Comparison of ENCODE assay signal across 8 mouse cellular contexts in the genomic region with DNA sequence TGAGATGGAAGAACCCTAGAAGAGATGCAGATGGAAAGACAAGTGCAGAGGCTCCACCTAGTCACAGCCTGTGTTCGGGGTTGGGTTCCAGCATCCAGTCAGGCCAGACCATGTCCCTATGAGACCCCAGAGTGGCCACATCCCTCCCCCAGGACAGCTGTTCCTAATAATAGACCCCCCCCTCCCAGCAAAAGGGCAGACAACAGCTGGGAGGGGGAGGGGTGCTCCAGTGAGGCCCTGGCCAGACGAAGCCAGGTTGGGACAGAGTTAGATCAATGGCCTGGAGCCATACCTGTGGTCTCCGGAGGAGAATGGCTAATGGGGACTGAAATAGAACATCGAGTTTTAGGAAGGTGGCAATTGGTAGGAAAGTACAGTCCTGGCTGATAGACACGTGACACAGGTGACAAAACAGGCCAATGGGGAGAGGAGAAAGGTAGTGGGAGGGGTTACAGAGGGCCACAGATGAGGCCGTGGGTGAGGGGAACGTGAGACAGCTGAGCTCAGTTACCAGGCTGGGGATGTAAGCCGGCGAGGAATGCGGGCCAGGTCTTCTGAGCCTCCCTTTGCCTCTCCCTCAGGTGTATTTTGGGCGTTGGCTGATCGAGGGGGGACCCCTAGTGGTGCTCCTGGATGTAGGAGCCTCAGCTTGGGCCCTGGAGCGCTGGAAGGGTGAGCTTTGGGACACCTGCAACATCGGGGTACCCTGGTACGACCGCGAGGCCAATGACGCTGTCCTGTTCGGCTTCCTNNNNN. TPM values are rescaled to one million over a fixed set of nuclear protein-coding genes. Genes with fewer than 3 reads are reported as not detected.
A peak's percentile ranks its signal among the peaks of the same experiment; 100 is the strongest.
DNase-seq lines count a peak whose midpoint lies in the region; ATAC-seq and TF ChIP-seq lines count a peak whose summit lies in the region.

TSS of gene Ruvbl2 (minus strand) at position 576 of the 756 bp plus-strand sequence.

- no peak for ATAC-seq in intestine, postnatal 0 days
- ATAC-seq in limb, embryonic 15.5 days (ENCODE audit: insufficient number of reproducible peaks, low FRiP score, low TSS enrichment, low read depth) = no peak
- no peak for ATAC-seq in midbrain, embryonic 15.5 days (replicated peaks)

- no peaks in the 10 kb centered on the region for H3K9me3 ChIP-seq in intestine, postnatal 0 days (ENCODE audit: control insufficient read depth)
- no peaks in the 10 kb centered on the region for H3K9me3 ChIP-seq in limb, embryonic 15.5 days
- H3K9me3 ChIP-seq in midbrain, embryonic 15.5 days = no peaks in the 10 kb centered on the region

- no peak within 1 kb of the TSS for H3K9ac ChIP-seq in intestine, postnatal 0 days (ENCODE audit: low read depth, low read length)
- H3K9ac ChIP-seq in limb, embryonic 15.5 days = peak within 1 kb of the TSS; percentile 20; the same call in 1 of the 2 replicates
- H3K9ac ChIP-seq in midbrain, embryonic 15.5 days = no peak within 1 kb of the TSS

- no peaks in the 10 kb centered on the region for H3K27me3 ChIP-seq in intestine, postnatal 0 days (replicated peaks; ENCODE audit: control insufficient read depth, insufficient read depth, low read length)
- no peaks in the 10 kb centered on the region for H3K27me3 ChIP-seq in limb, embryonic 15.5 days
- H3K27me3 ChIP-seq in midbrain, embryonic 15.5 days (replicated peaks) = no peaks in the 10 kb centered on the region

- TF ChIP-seq CTCF in layer of hippocampus, adult 2 months (conservative IDR thresholded peaks at IDR 0.05) = peak; percentile 43
- TF ChIP-seq CTCF in intestine, postnatal 0 days (IDR thresholded peaks at IDR 0.05; ENCODE audit: low read depth) = peak; percentile 68

- no peak within 1 kb of the TSS for H3K4me3 ChIP-seq in layer of hippocampus, adult 2 months
- H3K4me3 ChIP-seq in brown adipose tissue, adult 24 weeks (ENCODE audit: insufficient read depth, low read depth, low read length) = no peak within 1 kb of the TSS
- H3K4me3 ChIP-seq in intestine, postnatal 0 days (ENCODE audit: low read depth, low read length) = no peak within 1 kb of the TSS
- H3K4me3 ChIP-seq in limb, embryonic 15.5 days = no peak within 1 kb of the TSS
- peak within 1 kb of the TSS; percentile 4; the same call in 1 of the 2 replicates for H3K4me3 ChIP-seq in midbrain, embryonic 15.5 days

- H3K27ac ChIP-seq in layer of hippocampus, adult 2 months = no peak within 1 kb of the TSS
- H3K27ac ChIP-seq in brown adipose tissue, adult 24 weeks (replicated peaks; ENCODE audit: low read depth, low read length) = no peak within 1 kb of the TSS; the same call in 1 of the 2 replicates
- H3K27ac ChIP-seq in intestine, postnatal 0 days (ENCODE audit: low read depth, low read length) = no peak within 1 kb of the TSS
- H3K27ac ChIP-seq in limb, embryonic 15.5 days = no peak within 1 kb of the TSS
- no peak within 1 kb of the TSS for H3K27ac ChIP-seq in midbrain, embryonic 15.5 days

- peaks cover 14% of the 10 kb centered on the region for H3K4me1 ChIP-seq in brown adipose tissue, adult 24 weeks (ENCODE audit: control insufficient read depth, insufficient read depth, insufficient read length, low read length)
- H3K4me1 ChIP-seq in intestine, postnatal 0 days (replicated peaks; ENCODE audit: control insufficient read depth, insufficient read depth, low read length) = peaks cover 4% of the 10 kb centered on the region; the same call in 1 of the 2 replicates
- peaks cover 41% of the 10 kb centered on the region for H3K4me1 ChIP-seq in limb, embryonic 15.5 days
- H3K4me1 ChIP-seq in midbrain, embryonic 15.5 days = peaks cover 38% of the 10 kb centered on the region

- peak within 1 kb of the TSS; percentile 37 for H3K4me2 ChIP-seq in intestine, postnatal 0 days (replicated peaks; ENCODE audit: low read depth)
- peak within 1 kb of the TSS; percentile 20; the same call in 1 of the 2 replicates for H3K4me2 ChIP-seq in limb, embryonic 15.5 days
- H3K4me2 ChIP-seq in midbrain, embryonic 15.5 days = peak within 1 kb of the TSS; percentile 16

- no peak for DNase-seq in layer of hippocampus, adult 2 months (ENCODE audit: low spot score in 2 of 2)
- DNase-seq in layer of hippocampus, adult 9-10 months (ENCODE audit: low spot score) = no peak
- DNase-seq in gonadal fat pad, adult 2 months (ENCODE audit: low read depth) = no peak
- DNase-seq in urinary bladder, postnatal 4 days (ENCODE audit: low spot score in 2 of 2) = no peak

- 30% methylated on average over 19 of the region's 19 CpGs for WGBS in intestine, postnatal 0 days
- 14% methylated on average over 19 of the region's 19 CpGs for WGBS in limb, embryonic 15.5 days
- WGBS in midbrain, embryonic 15.5 days = 30% methylated on average over 19 of the region's 19 CpGs

- H3K36me3 ChIP-seq in intestine, postnatal 0 days (ENCODE audit: control insufficient read depth, insufficient read depth) = peaks cover 25% of the 10 kb centered on the region
- peaks cover 25% of the 10 kb centered on the region for H3K36me3 ChIP-seq in limb, embryonic 15.5 days
- 0 out of 2 replicates have a peak, but pooled peaks cover 4% of the 10 kb centered on the region for H3K36me3 ChIP-seq in midbrain, embryonic 15.5 days (replicated peaks)

RNA-seq across cellular contexts. Expression of gene Ruvbl2, which starts in this region (rescaled TPM):
- total RNA-seq in layer of hippocampus, adult 2 months (2021) = 10 to 100 TPM; 35.0 to 37.2 TPM
- 75.4 and 79.6 TPM in 2 replicates for polyA plus RNA-seq in brown adipose tissue, adult 24 weeks (2012; ENCODE audit: insufficient read depth, insufficient read length, missing spikeins)
- polyA plus RNA-seq in gonadal fat pad, adult 2 months (2012; rRNA removed) = 46.0 and 47.8 TPM in 2 replicates
- polyA plus RNA-seq in intestine, postnatal 0 days (2015; fragmentation: Nextera tagmentation; extraction: Ambion mirVana) = 35.6 and 38.6 TPM in 2 replicates
- 122 and 125 TPM in 2 replicates for polyA plus RNA-seq in limb, embryonic 15.5 days (2015; fragmentation: Nextera tagmentation; extraction: Ambion mirVana)
- 107 and 117 TPM in 2 replicates for polyA plus RNA-seq in midbrain, embryonic 15.5 days (2015; fragmentation: Nextera tagmentation; extraction: Ambion mirVana)
